Mouse (Mus musculus) thymus, adult 2 months (tissue): ENCODE results near the gene Sebox.

Source experiments
- CTCF ChIP-seq: fragments of 200-500 bp; IDR thresholded peaks from 2 replicates; pipeline ENCODE4 v1.5.1; 2012; ENCODE audit warnings: mild to moderate bottlenecking, control low read depth, low read length, moderate library complexity, borderline replicate concordance; ENCODE audit not compliant: control insufficient read depth, poor library complexity, insufficient read depth; ENCODE audit errors: extremely low read depth
- POLR2A ChIP-seq: fragments of 200-500 bp; IDR thresholded peaks from 2 replicates; pipeline ENCODE4 v1.6.1; 2012; ENCODE audit warnings: mild to moderate bottlenecking, low read length, control low read depth, moderate library complexity; ENCODE audit not compliant: control insufficient read depth, poor library complexity, insufficient read depth; ENCODE audit errors: extremely low read depth

- TF ChIP-seq POLR2A (peak; percentile 89), CTCF (no peak)
Measured at GRCm38 (mm10) chr11:78512025-78512957, 9.0 kb downstream of the Sebox start, which contains the start of the genes Tmem199 and Poldip2.
